Mouse (Mus musculus) heart, embryonic 16.5 days (tissue): ENCODE measurements around the gene Gp1bb. TPM values are rescaled to one million over a fixed set of nuclear protein-coding genes. Genes with fewer than 3 reads are reported as not detected.

Experiments
- ATAC-seq: fragments of 200-750 bp; cut with Nextera tagmentation; replicated peaks from 2 replicates; pipeline ENCODE4 v1.8.0; 2017; ENCODE audit warnings: moderate number of reproducible peaks; ENCODE audit not compliant: insufficient read depth, low FRiP score; ENCODE audit errors: extremely low read depth
- H3K27ac ChIP-seq: fragments of 300-500 bp; sonication (generic); 2 replicates; pipeline ENCODE4 v1.5.1; 2014; ENCODE audit warnings: mild to moderate bottlenecking, low read length, control low read depth, moderate library complexity
- H3K27me3 ChIP-seq: fragments of 300-500 bp; sonication (generic); 2 replicates; pipeline ENCODE4 v1.6.1; 2014; ENCODE audit warnings: low read length, mixed read lengths; ENCODE audit not compliant: control insufficient read depth, insufficient read depth
- H3K36me3 ChIP-seq: fragments of 300-500 bp; sonication (generic); 2 replicates; pipeline ENCODE4 v1.6.1; 2014; ENCODE audit not compliant: control insufficient read depth, insufficient read depth
- H3K4me1 ChIP-seq: fragments of 300-500 bp; sonication (generic); 2 replicates; pipeline ENCODE4 v1.6.1; 2014; ENCODE audit warnings: low read length, mixed read lengths; ENCODE audit not compliant: control insufficient read depth, insufficient read depth
- H3K4me2 ChIP-seq: fragments of 300-500 bp; sonication (generic); 2 replicates; pipeline ENCODE4 v1.6.1; 2014; ENCODE audit warnings: low read depth, mild to moderate bottlenecking, control low read depth, low read length
- H3K4me3 ChIP-seq: fragments of 300-500 bp; sonication (generic); 2 replicates; pipeline ENCODE4 v1.5.1; 2014; ENCODE audit warnings: mild to moderate bottlenecking, control low read depth, low read length
- H3K9ac ChIP-seq: fragments of 300-500 bp; sonication (generic); 2 replicates; pipeline ENCODE4 v1.6.1; 2014; ENCODE audit warnings: low read length, control low read depth
- H3K9me3 ChIP-seq: fragments of 300-500 bp; sonication (generic); replicated peaks from 2 replicates; pipeline ENCODE4 v1.6.1; 2016; ENCODE audit warnings: low read length; ENCODE audit not compliant: control insufficient read depth
- WGBS: fragments of 180-500 bp; shearing (Covaris S2); extraction: QIAGEN DNeasy Blood & Tissue Kit; methylation state at CpG from one replicate; pipeline ENCODE4 v1.1.7; 2014; 5-methylcytosine and 5-hydroxymethylcytosine counted together
- polyA plus RNA-seq: library from polyadenylated mRNA; unstranded; fragments of >200 nt; fragmentation: Nextera tagmentation; extraction: Ambion mirVana; gene quantifications from 2 replicates; pipeline ENCODE4 v1.2.1, GENCODE M21; 2015

Gene Gp1bb
- 2.4 and 3.4 TPM in 2 replicates for polyA plus RNA-seq

DNA sequence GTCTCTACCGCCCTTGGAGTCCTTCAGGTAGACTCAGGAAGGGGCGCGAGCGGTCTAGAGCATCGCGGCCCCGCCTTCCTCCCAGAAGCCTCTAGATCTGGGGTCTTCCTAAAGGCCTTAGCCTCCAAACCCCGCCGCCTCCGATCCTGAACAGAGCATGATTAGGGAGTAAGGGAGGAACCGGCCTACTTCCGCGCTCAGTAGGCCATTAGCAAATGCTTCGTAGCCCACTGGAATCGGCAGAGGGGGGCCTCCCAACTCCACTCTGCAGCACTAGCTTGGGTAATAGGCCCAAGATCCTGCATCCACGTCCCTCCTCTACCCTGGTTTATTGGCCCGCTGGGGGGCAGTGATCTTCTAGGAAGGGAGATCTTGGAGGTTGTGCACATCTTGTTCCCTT, at the start of gene Gp1bb:
Gene Gp1bb, minus strand, starts transcription at position 385 of the 400 bp plus-strand sequence.
- peaks cover 90% of the 10 kb centered on the region for H3K27me3 ChIP-seq
- no peaks in the 10 kb centered on the region for H3K36me3 ChIP-seq
- H3K4me3 ChIP-seq = peak within 1 kb of the TSS; percentile 56
- ATAC-seq = no peak
- peak within 1 kb of the TSS; percentile 62 for H3K9ac ChIP-seq
- no peak within 1 kb of the TSS for H3K27ac ChIP-seq
- H3K9me3 ChIP-seq = no peaks in the 10 kb centered on the region
- peak within 1 kb of the TSS; percentile 83 for H3K4me2 ChIP-seq
- H3K4me1 ChIP-seq = peaks cover 30% of the 10 kb centered on the region
- 20% methylated on average over 17 of the region's 17 CpGs for WGBS

DNA sequence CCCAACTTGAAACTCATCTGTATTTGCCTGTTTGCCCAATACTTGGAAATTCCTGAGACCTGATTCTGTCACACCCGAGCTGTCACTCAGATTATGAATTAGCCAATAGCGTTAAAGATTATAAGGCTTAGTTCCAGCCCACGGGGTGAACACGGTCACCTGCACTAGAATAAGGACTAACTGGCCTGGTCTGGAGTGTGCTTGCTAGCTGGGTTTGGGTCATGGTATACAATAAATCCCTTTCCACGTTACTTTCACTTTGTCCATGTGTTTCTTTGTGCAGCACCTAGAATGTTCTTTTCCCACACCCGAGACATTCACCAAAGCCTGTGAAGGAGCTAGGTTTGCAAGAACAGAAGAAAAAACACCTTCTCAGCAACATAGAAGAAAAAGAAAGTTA, 47.7 kb upstream of the Gp1bb start:
- Histone ChIP-seq H3K9me3 (no peaks in the 10 kb centered on the region), H3K27me3 (no peaks in the 10 kb centered on the region), H3K4me1 (no peaks in the 10 kb centered on the region), H3K27ac (no peak overlapping the region), H3K4me2 (no peak overlapping the region), H3K9ac (no peak overlapping the region), H3K36me3 (no peaks in the 10 kb centered on the region), H3K4me3 (no peak overlapping the region)
- WGBS = 75% methylated on average over 6 of the region's 6 CpGs
- ATAC-seq = no peak

DNA sequence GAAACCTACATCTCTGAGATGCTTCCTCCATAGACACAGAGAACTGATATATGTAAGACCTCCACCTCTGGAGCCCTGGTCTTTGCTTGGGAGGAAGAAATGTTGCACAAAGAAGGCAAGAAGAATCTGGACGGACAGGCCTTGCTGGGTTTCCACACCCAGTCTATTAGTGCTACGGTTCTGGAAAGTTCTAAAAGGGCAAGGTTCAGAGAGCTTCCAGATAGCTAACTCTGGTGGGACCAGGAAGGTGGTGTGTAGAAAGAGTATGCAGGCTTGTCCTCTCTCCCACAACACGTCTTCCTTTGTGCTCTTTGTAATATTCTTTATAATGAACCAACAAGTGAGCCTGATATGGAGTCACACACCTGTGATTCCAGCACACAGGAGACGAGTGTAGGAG, 36.4 kb upstream of the Gp1bb start:
- H3K27ac ChIP-seq = no peak overlapping the region
- no peak overlapping the region for H3K4me2 ChIP-seq
- H3K4me1 ChIP-seq = no peaks in the 10 kb centered on the region
- 75% methylated on average over 4 of the region's 4 CpGs for WGBS
- no peak overlapping the region for H3K4me3 ChIP-seq
- no peak for ATAC-seq
- no peak overlapping the region for H3K9ac ChIP-seq
- no peaks in the 10 kb centered on the region for H3K27me3 ChIP-seq
- H3K36me3 ChIP-seq = no peaks in the 10 kb centered on the region
- no peaks in the 10 kb centered on the region for H3K9me3 ChIP-seq

DNA sequence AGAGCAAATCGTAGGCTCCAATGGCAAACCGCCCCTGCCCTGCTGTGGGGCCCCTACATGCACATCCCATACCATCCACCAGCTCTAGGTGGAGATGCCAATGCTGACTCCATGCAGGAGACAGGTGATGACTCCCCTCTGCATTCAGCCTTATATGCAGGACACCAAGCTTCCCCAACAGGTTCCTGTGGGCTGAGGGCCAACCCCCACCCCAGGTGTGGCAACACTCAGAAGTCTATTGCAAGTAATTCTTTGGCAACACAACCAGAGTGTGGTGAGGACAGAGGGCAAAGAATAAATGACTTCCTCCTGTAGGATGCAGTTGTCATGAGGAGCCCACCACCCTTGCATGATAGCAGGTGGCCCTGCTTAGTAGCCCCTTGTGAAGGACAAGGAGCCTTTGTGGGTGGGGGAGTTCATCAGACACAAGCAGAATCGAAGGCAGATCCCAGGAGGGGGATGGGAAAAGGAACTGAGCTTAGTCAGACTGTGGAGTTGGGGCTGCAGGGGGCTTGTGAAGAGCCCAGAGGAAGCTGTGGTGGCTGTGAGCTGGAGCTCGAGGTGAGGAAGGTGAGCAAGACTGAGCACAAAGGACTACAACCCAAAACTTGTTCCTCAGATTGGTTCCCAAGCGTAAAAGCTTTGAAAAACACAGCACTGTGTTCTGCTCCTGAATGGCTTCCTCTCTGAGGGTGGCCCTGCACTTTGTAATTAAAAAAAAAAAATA, 33.3 kb upstream of the Gp1bb start:
- WGBS = 58% methylated on average over 5 of the region's 5 CpGs
- Histone ChIP-seq H3K9me3 (no peaks in the 10 kb centered on the region), H3K4me1 (no peaks in the 10 kb centered on the region), H3K4me2 (no peak overlapping the region), H3K4me3 (no peak overlapping the region), H3K36me3 (no peaks in the 10 kb centered on the region), H3K27me3 (no peaks in the 10 kb centered on the region), H3K27ac (no peak overlapping the region), H3K9ac (no peak overlapping the region)
- no peak for ATAC-seq

DNA sequence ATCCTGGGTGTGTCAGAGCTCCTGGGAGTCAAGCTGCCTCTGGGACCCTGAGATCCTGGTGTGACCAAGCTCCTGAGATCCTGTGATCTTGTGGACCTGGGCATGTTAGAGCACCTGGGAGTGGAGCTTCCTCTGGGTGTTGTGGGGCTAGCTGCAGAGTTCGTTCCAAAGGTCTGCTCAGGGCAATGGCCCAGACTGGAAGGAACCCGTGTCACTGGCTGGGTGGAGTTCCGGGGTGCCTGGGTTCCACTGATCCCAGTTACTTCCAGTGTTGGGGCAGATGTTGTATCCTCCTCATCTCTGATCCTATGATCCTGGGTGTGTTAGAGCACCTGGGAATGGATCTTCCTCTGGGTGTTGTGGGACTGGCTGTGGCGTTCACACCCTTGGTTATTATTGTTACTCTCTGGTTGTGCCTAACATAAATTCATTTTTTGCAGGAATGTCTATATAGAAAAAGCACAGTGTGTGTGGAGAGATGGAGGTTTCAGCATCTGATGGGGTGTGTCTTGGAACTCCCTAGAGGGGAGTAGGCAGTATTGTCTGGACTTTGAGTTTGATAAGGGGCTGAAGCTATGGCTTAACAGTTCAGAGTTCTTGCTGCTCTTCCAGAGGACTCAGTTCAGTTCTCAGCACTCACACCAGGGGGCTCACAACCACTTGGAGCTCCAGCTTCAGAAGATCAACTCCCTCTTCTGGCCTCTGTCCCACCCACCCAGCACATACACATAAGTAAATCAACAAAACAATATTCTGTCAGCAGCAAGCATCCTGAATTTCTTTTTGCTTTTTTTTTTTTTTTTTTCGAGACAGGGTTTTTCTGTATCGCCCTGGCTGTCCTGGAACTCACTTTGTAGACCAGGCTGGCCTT, 31.3 kb upstream of the Gp1bb start:
- H3K9ac ChIP-seq = no peak overlapping the region
- no peaks in the 10 kb centered on the region for H3K4me1 ChIP-seq
- 85% methylated on average over 6 of the region's 6 CpGs for WGBS
- no peaks in the 10 kb centered on the region for H3K36me3 ChIP-seq
- no peak overlapping the region for H3K4me2 ChIP-seq
- H3K27ac ChIP-seq = no peak overlapping the region
- H3K9me3 ChIP-seq = no peaks in the 10 kb centered on the region
- H3K4me3 ChIP-seq = no peak overlapping the region
- no peak for ATAC-seq
- H3K27me3 ChIP-seq = no peaks in the 10 kb centered on the region

DNA sequence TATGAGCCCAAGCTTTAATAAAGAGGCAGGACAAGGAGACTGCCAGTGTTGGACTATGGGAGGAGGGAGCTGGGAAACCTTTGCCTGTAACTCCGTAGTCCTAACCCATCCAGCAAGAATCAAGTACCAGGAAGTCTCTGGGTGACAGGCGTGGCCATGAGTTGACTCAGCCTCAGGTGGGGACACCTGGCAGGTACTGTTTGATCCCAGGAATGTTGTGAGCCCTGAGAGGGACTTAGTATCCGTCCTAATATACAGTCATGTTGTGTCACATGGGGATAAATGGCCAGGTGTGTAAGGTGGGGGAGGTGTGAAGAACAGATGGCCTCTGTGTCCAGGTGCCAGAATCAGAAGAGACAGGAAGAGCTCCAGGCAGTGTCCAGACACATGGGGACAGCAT, 26.9 kb upstream of the Gp1bb start:
- H3K27me3 ChIP-seq = no peaks in the 10 kb centered on the region
- no peak for ATAC-seq
- no peaks in the 10 kb centered on the region for H3K9me3 ChIP-seq
- no peak overlapping the region for H3K4me2 ChIP-seq
- 57% methylated on average over 3 of the region's 3 CpGs for WGBS
- H3K36me3 ChIP-seq = no peaks in the 10 kb centered on the region
- no peak overlapping the region for H3K9ac ChIP-seq
- no peaks in the 10 kb centered on the region for H3K4me1 ChIP-seq
- no peak overlapping the region for H3K4me3 ChIP-seq
- H3K27ac ChIP-seq = no peak overlapping the region

DNA sequence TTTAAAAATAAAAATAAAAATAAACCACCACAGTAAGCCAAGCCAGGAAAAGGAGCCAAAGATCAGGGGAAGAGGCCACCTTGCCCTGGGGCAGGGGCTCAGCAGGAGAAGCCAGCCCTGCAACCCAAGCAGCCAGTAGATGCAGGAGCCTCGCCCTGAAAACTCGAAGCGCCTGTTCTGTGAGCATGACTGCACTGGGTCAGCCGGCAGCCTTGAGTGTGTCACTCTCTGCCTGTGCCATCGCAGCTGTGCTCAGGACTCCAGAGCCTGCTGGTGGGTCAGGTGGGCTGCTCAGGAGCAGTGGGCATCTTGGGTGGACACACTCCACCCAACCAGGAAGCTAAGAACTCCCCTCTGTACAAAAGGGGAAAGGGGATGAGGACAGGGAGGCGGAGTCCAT, 23.1 kb upstream of the Gp1bb start:
- Histone ChIP-seq H3K4me3 (no peak overlapping the region), H3K27ac (no peak overlapping the region), H3K36me3 (no peaks in the 10 kb centered on the region), H3K4me2 (no peak overlapping the region), H3K9ac (no peak overlapping the region), H3K4me1 (no peaks in the 10 kb centered on the region), H3K9me3 (no peaks in the 10 kb centered on the region), H3K27me3 (no peaks in the 10 kb centered on the region)
- ATAC-seq = no peak
- 57% methylated on average over 6 of the region's 6 CpGs for WGBS

DNA sequence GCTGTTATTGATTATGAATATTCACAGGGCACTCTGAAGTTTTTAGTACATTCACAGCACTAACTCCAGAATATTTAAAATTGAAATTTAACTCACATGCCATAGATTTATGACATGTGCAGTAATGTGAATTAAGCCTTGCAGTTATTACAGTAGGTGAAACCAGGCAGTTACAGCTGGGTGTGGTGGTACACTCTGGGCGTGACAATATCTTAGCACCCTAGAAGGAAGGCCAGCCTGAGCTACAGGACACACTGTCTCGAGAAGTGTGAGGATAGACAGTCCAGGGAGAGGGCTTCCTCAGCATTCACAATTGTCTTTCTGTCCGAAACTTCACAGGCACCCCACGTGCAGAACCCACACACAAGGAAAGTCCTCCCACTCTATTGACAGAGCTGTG, 22.3 kb upstream of the Gp1bb start:
- H3K9ac ChIP-seq = no peak overlapping the region
- no peak overlapping the region for H3K4me3 ChIP-seq
- no peaks in the 10 kb centered on the region for H3K4me1 ChIP-seq
- H3K36me3 ChIP-seq = no peaks in the 10 kb centered on the region
- H3K27me3 ChIP-seq = no peaks in the 10 kb centered on the region
- ATAC-seq = no peak
- 73% methylated on average over 4 of the region's 4 CpGs for WGBS
- H3K27ac ChIP-seq = no peak overlapping the region
- H3K9me3 ChIP-seq = no peaks in the 10 kb centered on the region
- H3K4me2 ChIP-seq = no peak overlapping the region

DNA sequence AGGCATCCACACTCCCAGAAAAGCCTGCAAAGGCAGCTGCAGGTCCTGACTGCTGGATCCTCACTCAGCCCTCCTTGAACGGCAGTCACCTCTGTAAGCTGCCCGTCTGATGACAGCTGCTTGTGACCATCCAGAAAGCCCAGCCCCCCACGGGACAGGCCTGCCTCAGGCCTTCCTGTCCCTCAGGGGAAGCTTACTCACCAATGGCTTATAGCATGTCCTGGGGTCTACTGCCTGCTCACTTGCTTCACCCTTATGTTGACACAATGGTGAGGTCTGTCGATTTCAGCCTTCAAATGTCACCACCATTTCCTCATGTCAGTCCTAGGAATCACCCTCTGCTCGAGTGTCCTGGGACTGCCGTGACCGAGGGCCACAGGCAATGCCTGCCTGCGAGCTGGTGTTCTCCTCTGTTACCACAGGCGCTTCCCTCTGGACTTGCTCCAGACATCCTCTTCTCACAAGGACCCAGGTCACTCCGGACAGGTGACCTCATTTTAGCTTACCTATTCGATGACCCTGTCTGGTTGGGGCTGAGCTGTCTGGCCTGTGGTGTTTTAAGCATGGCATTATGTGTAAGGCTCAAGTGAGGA, 21.3 kb upstream of the Gp1bb start:
- Histone ChIP-seq H3K4me1 (no peaks in the 10 kb centered on the region), H3K9ac (no peak overlapping the region), H3K27ac (no peak overlapping the region), H3K4me3 (no peak overlapping the region), H3K36me3 (no peaks in the 10 kb centered on the region), H3K9me3 (no peaks in the 10 kb centered on the region), H3K27me3 (no peaks in the 10 kb centered on the region), H3K4me2 (no peak overlapping the region)
- no peak for ATAC-seq
- WGBS = 66% methylated on average over 11 of the region's 11 CpGs
